Mouse (Mus musculus) thymus, postnatal 25 days (tissue): ENCODE results near the gene Adgrg5.
A peak's percentile ranks its signal among the peaks of the same experiment; 100 is the strongest.

Source experiments
- DNase-seq: peaks from one replicate; pipeline ENCODE4 v3.0.0; 2022

Adgrg5 gene

GRCm38 (mm10) chr8:94923405-94923804, at the start of gene Adgrg5:
Gene Adgrg5, plus strand, starts transcription at chr8:94923694.
- no peak for DNase-seq

DNA sequence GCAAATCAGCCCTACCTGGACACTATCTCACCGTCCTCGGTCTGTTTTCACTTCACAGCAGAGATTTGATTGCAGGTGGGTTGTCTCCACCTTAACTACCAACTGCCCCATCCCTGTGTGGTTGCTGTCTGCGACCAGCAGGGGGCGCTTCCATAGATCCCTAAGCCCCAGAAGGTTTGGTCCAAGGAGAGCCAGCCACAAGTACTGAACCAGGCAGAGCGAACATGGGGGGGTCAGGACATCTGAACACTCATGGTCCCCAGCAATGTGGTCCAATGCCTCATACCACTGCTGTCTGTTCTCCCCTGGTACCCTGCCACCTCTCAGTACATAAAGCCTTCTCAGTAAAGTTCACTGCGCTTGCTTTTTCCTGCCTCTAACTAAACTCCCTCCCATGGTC, 49.1 kb upstream of the Adgrg5 start:
- DNase-seq = peak; percentile 68

GRCm38 (mm10) chr8:94875096-94875870, 48.2 kb upstream of the Adgrg5 start:
- no peak for DNase-seq

GRCm38 (mm10) chr8:94875871-94876150, 47.7 kb upstream of the Adgrg5 start:
- no peak for DNase-seq

GRCm38 (mm10) chr8:94876197-94876730, 47.2 kb upstream of the Adgrg5 start, which contains the start of gene Dok4:
Gene Dok4, minus strand, starts transcription at chr8:94876330.
- DNase-seq = peak; percentile 89

GRCm38 (mm10) chr8:94876820-94877219, 46.7 kb upstream of the Adgrg5 start:
- DNase-seq = no peak

DNA sequence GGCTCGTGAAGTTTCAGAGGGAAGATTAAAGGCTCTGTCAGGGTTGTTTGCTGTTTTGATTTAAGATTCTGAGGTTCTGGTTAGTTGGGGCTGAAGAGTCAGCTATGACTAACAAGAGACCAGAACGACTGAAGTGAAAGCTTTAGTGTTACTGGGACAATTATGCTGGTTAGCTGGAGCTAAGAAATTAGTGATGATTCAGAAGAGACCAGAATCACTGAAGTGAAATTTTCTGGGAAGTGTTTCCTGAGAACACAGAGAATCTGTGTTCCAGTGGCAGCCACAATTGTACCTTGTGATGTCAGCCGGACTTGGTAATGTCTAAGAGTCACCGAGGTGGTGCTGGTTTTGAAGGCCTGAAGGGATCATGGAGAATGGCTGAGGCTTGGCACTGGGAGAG, 42.8 kb upstream of the Adgrg5 start:
- DNase-seq = no peak

- no peak for DNase-seq
Measured at GRCm38 (mm10) chr8:94888383-94889036, 35.0 kb upstream of the Adgrg5 start.

GRCm38 (mm10) chr8:94892917-94893316, 30.6 kb upstream of the Adgrg5 start:
- DNase-seq = no peak

- no peak for DNase-seq
Measured at GRCm38 (mm10) chr8:94899262-94899661, 24.2 kb upstream of the Adgrg5 start.

GRCm38 (mm10) chr8:94900617-94901016, 22.9 kb upstream of the Adgrg5 start:
- no peak for DNase-seq

GRCm38 (mm10) chr8:94901031-94901430, 22.5 kb upstream of the Adgrg5 start:
- no peak for DNase-seq

GRCm38 (mm10) chr8:94903709-94904108, 19.8 kb upstream of the Adgrg5 start:
- no peak for DNase-seq

DNA sequence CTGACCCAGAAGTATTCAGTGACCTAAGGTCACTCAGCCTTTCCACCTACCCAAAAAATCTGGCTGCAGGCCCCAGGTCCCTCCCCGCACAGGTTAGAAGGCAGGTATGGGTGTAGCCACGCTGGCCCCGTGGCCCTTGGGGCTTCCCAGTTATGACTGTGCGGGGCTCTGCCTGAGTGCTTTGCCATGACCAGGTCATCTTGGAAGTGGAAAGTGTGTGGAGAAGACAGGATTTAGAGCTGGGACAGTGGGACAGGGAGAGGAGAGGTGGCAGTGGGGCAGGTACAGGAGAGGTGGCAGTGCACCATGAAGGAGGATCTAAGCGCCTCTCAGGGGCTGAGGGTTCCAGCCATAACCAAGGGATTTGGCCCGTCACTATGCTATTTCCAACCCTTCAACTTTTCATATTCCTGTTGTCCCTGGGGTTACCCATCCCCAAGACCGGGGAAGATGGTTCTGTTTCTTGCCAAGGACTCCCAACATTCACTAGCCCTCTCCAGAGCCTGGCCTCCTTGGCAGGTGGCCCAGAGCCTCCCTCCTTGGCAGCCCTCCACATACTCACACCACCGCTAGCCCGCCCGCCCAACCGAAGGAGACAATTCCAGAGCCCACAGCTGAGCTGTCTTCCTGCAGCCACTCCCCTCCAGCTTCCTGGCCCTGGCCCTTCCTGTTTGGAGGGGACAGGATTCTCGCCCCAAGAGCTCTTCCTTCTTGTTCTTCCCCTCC, 18.9 kb upstream of the Adgrg5 start:
- no peak for DNase-seq

DNA sequence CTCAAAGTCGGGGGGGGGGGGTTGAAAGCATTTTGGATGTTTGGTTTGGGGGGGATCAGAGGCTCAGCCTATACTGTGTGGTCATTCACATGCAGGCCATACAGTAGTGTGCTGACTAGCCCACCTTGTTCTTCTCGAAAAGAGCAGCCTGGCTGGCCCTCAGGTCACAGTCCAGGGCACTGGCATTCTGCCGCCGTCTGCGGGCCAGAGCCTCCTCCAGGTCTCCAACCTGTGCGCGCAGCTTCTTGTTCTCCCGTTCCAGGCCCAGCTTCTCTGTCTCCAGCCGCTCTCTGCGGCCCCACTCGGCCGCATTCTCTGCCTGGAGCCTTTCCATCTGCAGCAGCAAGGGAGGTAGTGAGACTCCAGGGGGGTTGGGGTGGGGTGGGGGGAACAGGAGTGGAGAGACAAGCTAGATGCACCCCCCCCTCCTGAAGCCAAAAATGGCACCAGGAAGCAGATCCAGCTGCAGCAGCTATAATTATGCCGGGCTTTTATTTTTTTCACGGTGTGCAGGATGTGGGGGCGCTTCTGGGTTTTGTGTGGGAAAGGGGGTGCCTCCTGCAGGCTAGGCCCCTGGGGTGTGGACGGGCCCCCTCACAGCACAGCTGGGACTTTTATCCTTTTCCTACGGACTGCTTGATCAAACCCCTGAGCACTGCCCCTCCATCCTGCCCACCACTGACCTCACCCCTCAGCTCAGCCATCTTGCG, 15.7 kb upstream of the Adgrg5 start:
- DNase-seq = no peak

DNA sequence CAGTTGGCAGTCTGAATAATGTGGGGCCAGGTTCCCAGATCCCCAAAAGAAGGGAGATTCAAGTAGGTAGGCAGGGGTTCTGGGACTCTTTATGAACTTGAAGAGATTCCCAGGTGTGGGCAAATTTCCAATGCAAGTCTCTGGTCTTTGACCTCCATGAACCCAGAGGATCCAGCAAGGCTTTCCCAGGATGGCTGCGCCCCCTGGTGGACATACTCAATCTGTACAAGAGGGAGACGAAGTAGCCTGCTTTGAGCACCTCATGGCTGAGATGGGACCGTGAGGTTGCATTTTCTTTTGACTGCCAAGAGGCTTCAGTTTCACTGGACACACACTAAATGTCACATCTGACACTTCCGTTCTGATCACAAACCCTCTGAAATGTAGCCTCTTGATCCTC, 14.6 kb upstream of the Adgrg5 start:
- DNase-seq = peak; percentile 74

DNA sequence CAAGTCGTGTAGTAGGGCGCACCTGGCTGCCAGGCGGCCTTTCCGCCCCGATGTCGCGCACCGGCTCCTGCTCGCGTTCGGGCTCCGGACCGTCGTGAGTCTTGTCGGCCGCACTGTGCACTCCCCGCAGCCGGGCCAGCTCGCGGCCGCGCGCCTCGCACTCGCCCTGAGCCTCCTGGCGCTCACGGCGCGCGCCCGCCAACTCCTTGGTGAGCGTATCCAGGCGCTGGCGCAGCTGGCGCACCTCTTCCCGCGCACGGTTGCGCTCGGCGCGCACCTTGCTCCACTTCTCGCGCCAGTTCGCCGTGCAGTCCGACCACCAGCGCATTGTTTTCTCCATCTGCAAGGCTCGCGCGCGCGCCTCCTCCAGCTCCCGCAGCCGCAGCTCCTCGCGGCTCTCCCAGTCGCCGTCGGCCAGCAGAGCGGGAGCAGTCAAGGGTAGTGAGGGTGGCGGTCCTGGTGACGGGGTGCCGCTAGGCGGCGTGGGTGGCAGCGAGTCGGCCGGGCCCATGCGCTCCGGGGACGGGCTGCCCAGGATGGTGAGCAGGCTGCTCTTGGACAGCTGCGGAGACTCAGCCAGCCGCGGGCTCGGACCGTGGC, 10.3 kb upstream of the Adgrg5 start:
- DNase-seq = no peak

DNA sequence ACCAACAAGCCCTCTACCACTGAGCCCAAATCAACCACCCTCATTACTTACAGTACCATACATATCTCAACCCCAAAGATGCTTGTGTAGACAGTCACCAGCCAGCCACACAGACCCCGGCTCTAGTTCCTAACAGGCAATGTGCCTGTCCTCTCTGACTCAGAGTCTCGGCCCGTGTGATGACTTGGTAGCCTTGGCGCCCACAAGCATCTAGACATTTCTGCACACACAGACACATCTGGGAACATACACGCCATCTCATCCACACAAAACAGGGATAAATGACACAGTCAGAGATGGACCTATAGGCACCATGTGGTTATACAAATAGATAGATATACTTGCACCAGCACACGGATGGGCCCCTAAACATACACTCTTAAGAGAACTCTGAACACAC, 9.2 kb upstream of the Adgrg5 start:
- DNase-seq = no peak

DNA sequence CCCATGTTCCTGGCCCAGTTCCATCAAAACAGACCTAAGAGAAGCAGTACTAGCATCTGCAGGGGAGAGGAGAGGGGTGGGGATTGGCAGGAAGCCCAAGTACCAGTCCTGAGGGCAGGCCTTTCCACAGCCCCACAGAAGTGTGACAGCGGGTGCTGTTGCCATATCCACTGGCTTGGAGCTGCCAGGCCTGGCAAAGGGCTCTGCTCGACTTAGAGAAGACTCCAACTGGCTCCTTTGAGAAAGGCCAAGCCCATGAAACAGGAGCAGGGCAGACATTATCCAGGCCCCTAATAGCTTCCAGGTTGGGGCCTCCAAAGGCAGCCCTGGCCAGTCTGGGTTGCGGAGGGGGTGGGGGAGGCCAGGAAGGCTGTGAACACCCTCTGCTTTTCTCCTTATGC, 8.8 kb upstream of the Adgrg5 start:
- no peak for DNase-seq

DNA sequence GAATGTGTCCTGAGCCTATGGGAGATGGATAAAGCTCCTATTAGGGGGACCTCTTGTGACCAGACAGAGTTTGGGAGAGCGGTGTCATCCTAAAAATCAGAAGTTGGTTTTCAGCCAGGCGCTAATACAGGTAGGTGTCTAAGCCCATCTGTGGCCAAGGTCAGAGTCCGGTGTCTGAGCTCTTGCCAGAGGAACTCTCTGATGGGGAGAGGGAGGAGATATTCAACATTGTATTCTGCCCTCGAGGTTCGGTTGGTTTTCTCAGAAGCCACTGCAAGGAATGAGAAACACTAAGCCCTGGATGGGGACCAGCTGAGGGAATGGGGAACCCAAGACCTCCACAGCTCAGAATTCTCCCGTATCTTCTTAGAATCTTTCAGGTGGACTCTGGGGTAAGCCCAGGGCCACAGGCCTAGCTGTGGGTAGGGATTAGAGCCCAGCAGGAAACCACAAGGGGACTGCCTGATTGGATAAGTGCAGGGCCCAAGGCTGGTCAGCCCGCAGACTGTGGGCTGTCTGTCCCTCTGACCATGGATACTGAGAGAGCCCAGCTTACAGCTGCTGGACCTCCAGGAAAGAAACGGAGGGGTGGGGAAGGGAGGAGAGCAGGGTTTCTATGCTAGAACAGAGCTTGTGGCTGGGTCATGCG, 7.1 kb upstream of the Adgrg5 start:
- no peak for DNase-seq

DNA sequence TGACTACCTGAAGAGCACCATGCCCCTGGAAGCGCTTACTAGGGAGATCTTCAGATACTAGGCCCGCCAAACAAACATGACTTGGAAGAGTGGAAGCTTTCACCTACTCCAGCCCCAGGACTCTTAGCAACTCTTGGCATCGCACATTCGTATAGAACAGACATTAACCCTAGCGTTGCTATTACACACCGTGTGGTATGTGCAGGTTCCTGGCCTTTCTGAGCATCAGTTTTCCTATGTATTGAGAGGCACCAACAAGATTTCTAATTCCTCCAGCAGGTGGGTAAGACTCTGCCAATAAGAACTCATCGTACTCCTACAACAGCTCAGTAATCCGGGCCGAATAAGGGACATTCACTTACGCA, 6.6 kb upstream of the Adgrg5 start:
- DNase-seq = no peak

DNA sequence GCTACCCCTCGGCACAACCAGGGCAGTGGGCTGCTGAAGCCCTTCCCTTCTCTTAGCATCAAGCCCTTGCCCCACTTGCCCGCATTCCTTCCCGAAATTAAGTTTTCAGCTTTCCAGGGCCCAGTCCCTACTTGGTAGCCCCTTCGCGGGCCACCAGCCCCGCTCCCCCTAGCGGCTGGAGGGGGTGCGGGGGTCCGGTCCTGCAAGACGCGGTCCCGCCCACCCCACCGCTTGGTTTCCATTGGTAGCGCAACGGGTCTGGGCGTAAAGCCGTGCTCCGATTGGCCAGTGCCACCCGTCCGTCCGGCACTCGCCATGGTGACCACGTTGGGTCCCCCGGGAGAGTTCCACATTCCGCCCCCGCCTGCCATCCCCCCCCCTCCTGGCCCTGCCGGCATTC, 6.1 kb upstream of the Adgrg5 start:
- DNase-seq = peak; percentile 82
